Mouse (Mus musculus) layer of hippocampus, adult 2 months (tissue): ENCODE measurements at regions not wholly inside any gene's neighbourhood (a gene's known extent, or its start where the extent isn't known, plus 50 kb on each side); places are given as distances from the start of the nearest gene placed in this dataset.

Source experiments
- DNase-seq, 2 experiments: peaks; one replicate each; pipeline ENCODE4 v3.0.0; 2022; ENCODE audit warnings: low spot score in 2 of 2
- H3K27ac ChIP-seq: fragments of 200-600 bp; 2 replicates; pipeline ENCODE4 v1.8.1; 2022
- H3K4me3 ChIP-seq: fragments of 200-600 bp; 2 replicates; pipeline ENCODE4 v1.8.1; 2022; ENCODE audit warnings: mild to moderate bottlenecking
- CTCF ChIP-seq: fragments of 200-600 bp; conservative IDR thresholded peaks from 2 replicates; pipeline ENCODE4 v1.8.1; 2022; ENCODE audit warnings: antibody characterized with exemption, mild to moderate bottlenecking, moderate library complexity

- no peak for DNase-seq
- H3K27ac ChIP-seq = no peak overlapping the region
- no peak for TF ChIP-seq CTCF
- H3K4me3 ChIP-seq = no peak overlapping the region
These were observed 273.3 kb downstream of the Irx1 start for GRCm38 (mm10) chr13:71690069-71690817.

GRCm38 (mm10) chr13:71689187-71689586, 274.3 kb downstream of the Irx1 start:
- no peak overlapping the region for H3K4me3 ChIP-seq
- no peak for TF ChIP-seq CTCF
- DNase-seq = no peak
- no peak overlapping the region for H3K27ac ChIP-seq

GRCm38 (mm10) chr13:71676081-71676624, 287.4 kb downstream of the Irx1 start:
- no peak for TF ChIP-seq CTCF
- DNase-seq = no peak
- no peak overlapping the region for H3K27ac ChIP-seq
- no peak overlapping the region for H3K4me3 ChIP-seq

GRCm38 (mm10) chr13:71669956-71670739, 293.4 kb downstream of the Irx1 start:
- H3K4me3 ChIP-seq = no peak overlapping the region
- no peak for TF ChIP-seq CTCF
- no peak overlapping the region for H3K27ac ChIP-seq
- no peak for DNase-seq

- Histone ChIP-seq H3K4me3 (no peak overlapping the region), H3K27ac (no peak overlapping the region)
- TF ChIP-seq CTCF = no peak
- DNase-seq = no peak
These were observed 295.3 kb downstream of the Irx1 start for GRCm38 (mm10) chr13:71668256-71668655.

- DNase-seq = peak in 1 of 2 experiments; percentile 5
- no peak overlapping the region for H3K27ac ChIP-seq
- no peak overlapping the region for H3K4me3 ChIP-seq
- no peak for TF ChIP-seq CTCF
These were observed 298.2 kb downstream of the Irx1 start for GRCm38 (mm10) chr13:71665221-71665916.

- no peak for TF ChIP-seq CTCF
- H3K27ac ChIP-seq = no peak overlapping the region
- no peak for DNase-seq
- H3K4me3 ChIP-seq = no peak overlapping the region
These were observed 305.6 kb downstream of the Irx1 start for GRCm38 (mm10) chr13:71657898-71658297.

GRCm38 (mm10) chr13:71653939-71654467, 309.5 kb downstream of the Irx1 start:
- DNase-seq = no peak
- no peak overlapping the region for H3K27ac ChIP-seq
- no peak overlapping the region for H3K4me3 ChIP-seq
- TF ChIP-seq CTCF = no peak

GRCm38 (mm10) chr13:71653212-71653938, 310.1 kb downstream of the Irx1 start:
- Histone ChIP-seq H3K27ac (no peak overlapping the region), H3K4me3 (no peak overlapping the region)
- DNase-seq = no peak
- no peak for TF ChIP-seq CTCF

GRCm38 (mm10) chr13:71649876-71650275, 313.6 kb downstream of the Irx1 start:
- Histone ChIP-seq H3K4me3 (no peak overlapping the region), H3K27ac (no peak overlapping the region)
- TF ChIP-seq CTCF = no peak
- no peak for DNase-seq

- Histone ChIP-seq H3K27ac (no peak overlapping the region), H3K4me3 (no peak overlapping the region)
- TF ChIP-seq CTCF = no peak
- no peak for DNase-seq
These were observed 314.5 kb downstream of the Irx1 start for GRCm38 (mm10) chr13:71649031-71649430.

GRCm38 (mm10) chr13:71631447-71631846, 332.1 kb downstream of the Irx1 start:
- no peak for DNase-seq
- TF ChIP-seq CTCF = peak; percentile 60
- H3K4me3 ChIP-seq = no peak overlapping the region
- H3K27ac ChIP-seq = no peak overlapping the region

GRCm38 (mm10) chr13:71617198-71617597, 346.3 kb downstream of the Irx1 start:
- DNase-seq = no peak
- TF ChIP-seq CTCF = no peak

More at GRCm38 (mm10) chr13:71617198-71617597, 346.3 kb downstream of the Irx1 start:
- H3K4me3 ChIP-seq = no peak overlapping the region
- H3K27ac ChIP-seq = no peak overlapping the region
